Mouse (Mus musculus): ENCODE measurements around the gene Usp32.

GRCm38 (mm10) chr11:85103763-85104162, 36.2 kb downstream of the Usp32 start:
- TF ChIP-seq CTCF (IDR thresholded peaks at IDR 0.05; ENCODE audit: insufficient read depth, low read depth, low read length) (no peak), POLR2A (IDR thresholded peaks at IDR 0.05; ENCODE audit: insufficient read depth, low read depth, low read length) (no peak)
